Mouse (Mus musculus): ENCODE measurements at regions not wholly inside any gene's neighbourhood (a gene's known extent, or its start where the extent isn't known, plus 50 kb on each side); places are given as distances from the start of the nearest gene placed in this dataset.

DNA sequence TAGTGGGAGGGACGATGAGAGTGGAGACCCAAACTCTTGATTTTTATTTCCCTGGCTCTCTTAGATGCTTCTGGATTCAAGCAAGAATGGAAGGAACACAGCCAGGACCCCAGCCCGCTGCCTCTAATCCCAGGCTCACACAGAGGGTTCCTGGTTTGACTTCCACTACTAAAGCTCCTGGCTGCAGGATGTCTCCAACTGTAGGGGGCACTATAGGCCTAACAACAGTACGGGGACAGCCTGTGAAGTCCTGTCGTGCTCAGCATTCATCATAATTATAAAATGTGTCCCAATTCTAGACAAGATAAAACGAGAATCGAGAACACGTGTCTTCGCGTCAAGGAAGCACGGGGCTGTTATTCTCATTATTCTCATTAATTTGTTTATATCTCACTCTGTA lies 254.3 kb upstream of the Kcnab2 start:
- WGBS: 82% methylated on average over 10 of the region's 10 CpGs
- Histone ChIP-seq H3K27ac (ENCODE audit: control insufficient read depth, insufficient read depth, low read depth, low read length, poor library complexity) (no peak overlapping the region), H3K4me1 (ENCODE audit: control insufficient read depth, insufficient read depth, low read length) (no peaks in the 10 kb centered on the region), H3K4me3 (replicated peaks; ENCODE audit: control insufficient read depth, low read depth, low read length) (no peak overlapping the region)
- TF ChIP-seq CTCF (IDR thresholded peaks at IDR 0.05; ENCODE audit: control insufficient read depth, insufficient read depth, low read length) (no peak), POLR2A (IDR thresholded peaks at IDR 0.05; ENCODE audit: borderline replicate concordance, control insufficient read depth, low read depth, low read length) (no peak)

DNA sequence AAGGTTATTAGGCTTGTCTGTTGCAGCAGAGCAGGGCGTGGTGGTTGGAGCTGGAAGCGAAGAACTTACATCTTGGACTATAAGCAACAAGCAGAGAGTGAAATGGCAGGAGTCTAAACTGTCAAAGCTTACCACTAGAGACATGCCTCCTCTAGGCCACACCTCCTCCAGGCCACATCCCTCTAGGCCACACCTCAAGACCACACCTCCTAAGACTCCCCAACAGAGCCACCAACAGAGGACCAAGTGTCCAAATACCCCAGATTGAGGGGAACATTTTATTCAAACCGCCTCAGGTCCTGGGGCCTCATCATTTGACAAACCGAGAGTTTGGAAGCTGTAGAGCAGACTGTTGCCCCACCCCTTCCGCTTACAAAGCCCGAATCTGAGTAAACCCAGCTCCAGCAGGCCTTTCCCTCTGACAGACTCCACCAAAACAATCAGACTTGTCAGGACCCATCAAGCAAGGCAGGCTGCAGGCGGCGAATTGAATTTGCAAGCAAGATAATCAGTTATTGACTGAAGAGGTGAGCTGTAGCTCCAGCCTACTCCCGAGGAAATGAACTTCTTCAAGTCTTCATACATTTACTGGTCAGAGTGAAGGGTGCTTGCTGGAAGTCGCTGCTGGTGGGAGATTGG lies 253.5 kb upstream of the Kcnab2 start:
- WGBS: 55% methylated on average over 10 of the region's 10 CpGs
- Histone ChIP-seq H3K4me1 (ENCODE audit: control insufficient read depth, insufficient read depth, low read length) (no peaks in the 10 kb centered on the region), H3K4me3 (replicated peaks; ENCODE audit: control insufficient read depth, low read depth, low read length) (no peak overlapping the region), H3K27ac (ENCODE audit: control insufficient read depth, insufficient read depth, low read depth, low read length, poor library complexity) (no peak overlapping the region)
- TF ChIP-seq POLR2A (IDR thresholded peaks at IDR 0.05; ENCODE audit: borderline replicate concordance, control insufficient read depth, low read depth, low read length): no peak
- TF ChIP-seq CTCF (IDR thresholded peaks at IDR 0.05; ENCODE audit: control insufficient read depth, insufficient read depth, low read length): no peak

GRCm38 (mm10) chr4:152729421-152729820 lies 251.8 kb upstream of the Kcnab2 start:
- Histone ChIP-seq H3K4me1 (ENCODE audit: control insufficient read depth, insufficient read depth, low read length) (no peaks in the 10 kb centered on the region), H3K27ac (ENCODE audit: control insufficient read depth, insufficient read depth, low read depth, low read length, poor library complexity) (no peak overlapping the region), H3K4me3 (replicated peaks; ENCODE audit: control insufficient read depth, low read depth, low read length) (no peak overlapping the region)
- no peak for TF ChIP-seq CTCF (IDR thresholded peaks at IDR 0.05; ENCODE audit: control insufficient read depth, insufficient read depth, low read length)
- no peak for TF ChIP-seq POLR2A (IDR thresholded peaks at IDR 0.05; ENCODE audit: borderline replicate concordance, control insufficient read depth, low read depth, low read length)
- WGBS: 72% methylated on average over 6 of the region's 6 CpGs

DNA sequence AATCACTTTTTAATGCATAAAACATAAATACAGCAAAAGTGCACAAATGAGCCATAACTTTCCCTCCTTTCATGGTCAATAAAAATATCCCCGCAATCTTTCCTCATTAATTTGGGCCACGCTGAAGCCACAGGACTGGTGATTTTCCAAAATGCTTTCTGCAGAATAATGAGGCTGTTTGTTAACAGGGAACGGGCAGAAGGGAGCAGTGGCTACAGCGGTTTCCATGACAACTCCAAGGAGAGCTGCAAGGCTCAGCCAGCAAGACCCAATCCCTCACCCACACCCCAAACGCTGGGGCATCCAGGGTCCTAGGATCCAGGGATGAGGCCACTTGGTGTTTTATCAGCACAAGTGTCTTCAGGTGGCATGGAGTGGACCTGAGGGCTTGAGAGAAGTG lies 248.2 kb upstream of the Kcnab2 start:
- H3K4me1 ChIP-seq (ENCODE audit: control insufficient read depth, insufficient read depth, low read length): no peaks in the 10 kb centered on the region
- 72% methylated on average over 5 of the region's 5 CpGs for WGBS
- TF ChIP-seq POLR2A (IDR thresholded peaks at IDR 0.05; ENCODE audit: borderline replicate concordance, control insufficient read depth, low read depth, low read length): no peak
- TF ChIP-seq CTCF (IDR thresholded peaks at IDR 0.05; ENCODE audit: control insufficient read depth, insufficient read depth, low read length): no peak
- H3K4me3 ChIP-seq (replicated peaks; ENCODE audit: control insufficient read depth, low read depth, low read length): no peak overlapping the region
- H3K27ac ChIP-seq (ENCODE audit: control insufficient read depth, insufficient read depth, low read depth, low read length, poor library complexity): no peak overlapping the region

GRCm38 (mm10) chr4:152725423-152725822 lies 247.8 kb upstream of the Kcnab2 start:
- no peak for TF ChIP-seq POLR2A (IDR thresholded peaks at IDR 0.05; ENCODE audit: borderline replicate concordance, control insufficient read depth, low read depth, low read length)
- TF ChIP-seq CTCF (IDR thresholded peaks at IDR 0.05; ENCODE audit: control insufficient read depth, insufficient read depth, low read length): no peak
- no peak overlapping the region for H3K27ac ChIP-seq (ENCODE audit: control insufficient read depth, insufficient read depth, low read depth, low read length, poor library complexity)
- H3K4me3 ChIP-seq (replicated peaks; ENCODE audit: control insufficient read depth, low read depth, low read length): no peak overlapping the region
- 68% methylated on average over 6 of the region's 6 CpGs for WGBS
- no peaks in the 10 kb centered on the region for H3K4me1 ChIP-seq (ENCODE audit: control insufficient read depth, insufficient read depth, low read length)

DNA sequence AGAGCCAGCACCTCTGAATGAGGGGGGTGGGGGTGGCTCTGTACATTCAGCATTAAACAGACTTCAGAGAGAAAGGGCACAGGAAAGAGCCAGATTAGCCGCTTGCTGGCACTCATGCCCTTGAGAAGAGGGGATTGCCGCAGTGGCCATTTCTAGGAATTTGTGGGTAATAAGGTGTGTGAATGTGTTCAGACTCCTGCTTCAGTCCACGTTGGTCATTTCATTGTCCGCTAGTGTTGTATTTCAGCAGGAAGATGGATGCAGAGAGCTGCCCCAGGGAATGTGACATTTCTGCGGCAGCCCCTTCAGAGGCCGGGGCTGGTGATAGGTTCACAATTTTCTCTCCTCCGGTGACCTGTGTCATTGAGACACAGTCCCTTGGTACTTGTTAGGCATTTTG lies 247.1 kb upstream of the Kcnab2 start:
- Histone ChIP-seq H3K27ac (ENCODE audit: control insufficient read depth, insufficient read depth, low read depth, low read length, poor library complexity) (no peak overlapping the region), H3K4me1 (ENCODE audit: control insufficient read depth, insufficient read depth, low read length) (no peaks in the 10 kb centered on the region), H3K4me3 (replicated peaks; ENCODE audit: control insufficient read depth, low read depth, low read length) (no peak overlapping the region)
- 82% methylated on average over 7 of the region's 7 CpGs for WGBS
- no peak for TF ChIP-seq POLR2A (IDR thresholded peaks at IDR 0.05; ENCODE audit: borderline replicate concordance, control insufficient read depth, low read depth, low read length)
- no peak for TF ChIP-seq CTCF (IDR thresholded peaks at IDR 0.05; ENCODE audit: control insufficient read depth, insufficient read depth, low read length)

DNA sequence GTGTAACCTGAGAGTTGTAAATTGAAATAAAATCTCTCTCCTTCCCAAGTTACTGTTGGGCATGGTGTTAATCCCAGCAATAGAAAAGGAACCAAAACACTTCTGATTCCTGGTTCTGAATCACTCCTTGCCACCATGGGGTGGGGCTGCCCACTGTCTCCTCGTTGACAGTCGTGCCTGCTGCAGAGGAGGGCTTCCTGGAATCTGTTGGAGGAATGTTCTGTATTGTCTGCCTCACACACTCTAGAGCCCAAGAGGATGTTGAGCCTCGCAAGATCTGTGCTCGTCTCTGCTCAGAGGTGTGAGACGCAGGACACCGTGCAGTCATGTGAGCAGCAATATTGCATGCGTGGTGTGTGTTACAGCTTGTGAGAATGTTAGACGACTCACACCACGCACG lies 246.4 kb upstream of the Kcnab2 start:
- no peaks in the 10 kb centered on the region for H3K4me1 ChIP-seq (ENCODE audit: control insufficient read depth, insufficient read depth, low read length)
- 70% methylated on average over 10 of the region's 10 CpGs for WGBS
- no peak overlapping the region for H3K27ac ChIP-seq (ENCODE audit: control insufficient read depth, insufficient read depth, low read depth, low read length, poor library complexity)
- H3K4me3 ChIP-seq (replicated peaks; ENCODE audit: control insufficient read depth, low read depth, low read length): no peak overlapping the region
- TF ChIP-seq CTCF (IDR thresholded peaks at IDR 0.05; ENCODE audit: control insufficient read depth, insufficient read depth, low read length) (no peak), POLR2A (IDR thresholded peaks at IDR 0.05; ENCODE audit: borderline replicate concordance, control insufficient read depth, low read depth, low read length) (no peak)

DNA sequence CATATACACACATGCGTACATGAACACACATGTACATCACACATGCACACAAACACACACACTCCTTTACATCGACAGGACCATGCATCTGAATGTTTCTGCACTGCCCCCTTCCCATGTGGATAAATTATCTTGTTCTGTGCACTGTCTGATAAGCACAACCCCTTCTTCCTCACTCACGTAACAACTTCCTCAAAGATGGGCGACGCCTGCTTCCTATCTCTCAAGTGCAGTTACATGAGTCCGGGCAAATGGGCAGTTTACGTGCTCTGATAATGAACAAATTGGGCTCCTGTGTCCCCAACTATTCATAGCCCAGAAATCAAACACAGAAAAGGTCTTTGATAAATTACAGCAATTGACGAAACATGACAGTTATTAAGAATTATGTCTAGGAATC lies 242.9 kb upstream of the Kcnab2 start:
- Histone ChIP-seq H3K4me3 (replicated peaks; ENCODE audit: control insufficient read depth, low read depth, low read length) (no peak overlapping the region), H3K4me1 (ENCODE audit: control insufficient read depth, insufficient read depth, low read length) (no peaks in the 10 kb centered on the region), H3K27ac (ENCODE audit: control insufficient read depth, insufficient read depth, low read depth, low read length, poor library complexity) (no peak overlapping the region)
- 38% methylated on average over 8 of the region's 8 CpGs for WGBS
- TF ChIP-seq CTCF (IDR thresholded peaks at IDR 0.05; ENCODE audit: control insufficient read depth, insufficient read depth, low read length): no peak
- TF ChIP-seq POLR2A (IDR thresholded peaks at IDR 0.05; ENCODE audit: borderline replicate concordance, control insufficient read depth, low read depth, low read length): no peak
